Mouse (Mus musculus) Muller cell, postnatal 12 days (primary cell): ENCODE results near the gene Gm20855.
"Not testable (repeated sequence)": the region's sequence is repeated elsewhere in the genome, so short reads cannot be mapped to it uniquely, and the experiment has no call there.

Experiments
- DNase-seq: peaks from one replicate; pipeline ENCODE4 v3.0.0-alpha.2; 2015; ENCODE audit errors: inconsistent ontology term

Gene Gm20855

DNA sequence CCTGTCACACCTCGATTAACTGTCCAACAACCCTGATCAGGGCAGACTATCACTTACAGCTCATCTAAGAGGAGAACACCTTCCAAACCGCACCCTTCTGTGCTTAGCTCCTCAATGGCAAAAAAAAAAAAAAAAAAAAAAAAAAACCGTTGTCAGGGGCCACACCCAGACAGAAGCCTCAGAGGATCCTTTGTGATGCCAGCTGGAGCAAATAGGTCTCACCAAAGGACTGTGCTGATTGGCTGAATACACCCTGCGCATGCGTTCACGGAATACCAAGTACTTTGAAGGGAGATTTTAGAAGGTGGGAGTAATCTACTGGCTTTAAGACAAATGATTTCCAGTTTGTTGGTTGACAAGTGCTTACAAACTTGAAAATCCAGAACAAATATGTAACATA is at the start of gene Gm20855:
Gene Gm20855, minus strand, starts transcription at position 101 of the 400 bp plus-strand sequence.
- not testable (repeated sequence) for DNase-seq
